Comparison of ENCODE assay signal across 9 mouse cellular contexts in the genomic region with DNA sequence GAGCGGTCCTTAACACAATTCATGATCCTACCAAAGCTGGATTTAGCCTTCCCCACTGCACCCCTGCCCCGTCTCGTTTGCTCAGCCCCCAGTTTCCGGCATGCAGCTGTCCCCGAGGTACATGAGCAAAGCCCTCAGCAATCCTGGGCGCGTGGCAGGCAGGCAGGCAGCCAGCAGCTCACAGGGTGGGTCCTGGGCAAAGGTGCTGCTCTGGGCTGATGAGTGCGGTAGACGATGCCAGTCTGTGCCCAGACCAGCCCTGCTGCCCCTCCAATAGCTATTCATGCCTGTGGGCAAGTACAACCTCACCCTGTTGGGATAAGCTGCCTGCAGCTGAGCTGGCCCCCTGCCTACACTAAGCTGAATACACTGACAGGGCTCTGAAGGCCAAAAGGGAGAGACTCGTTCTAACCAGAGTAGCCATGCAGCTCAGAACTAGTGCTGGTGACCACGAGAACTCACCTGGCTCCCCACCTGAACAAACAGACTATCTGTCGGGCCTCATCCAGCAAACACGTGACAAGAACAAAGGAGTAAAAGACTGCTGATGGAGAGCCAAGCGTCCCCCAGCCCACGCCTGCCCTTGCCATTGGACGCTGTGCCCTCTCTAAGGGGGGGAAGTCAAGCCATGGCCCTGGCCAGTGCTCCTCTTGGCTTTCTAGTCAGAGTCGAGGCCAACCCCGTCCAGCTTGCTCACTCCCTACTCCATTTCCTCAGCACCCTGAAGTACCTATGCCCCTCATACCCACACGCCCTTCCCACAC. TPM values are rescaled to one million over a fixed set of nuclear protein-coding genes. Genes with fewer than 3 reads are reported as not detected.
DNase-seq lines count a peak whose midpoint lies in the region; ATAC-seq and TF ChIP-seq lines count a peak whose summit lies in the region.
"Had no signal": no experiment of that assay in that cellular context is flagged by ENCODE, and none has a peak within 500 bp of the region (broad histone marks: within the 10 kb centered on the region; RNA-seq: fewer than 3 reads in every experiment).

No protein-coding gene starts in this region.

- peaks cover 39% of the 10 kb centered on the region for H3K4me1 ChIP-seq in hindbrain, embryonic 10.5 days (replicated peaks)
- no peaks in the 10 kb centered on the region for H3K4me1 ChIP-seq in hindbrain, embryonic 16.5 days (ENCODE audit: control insufficient read depth, insufficient read depth, low read depth, low read length)

- H3K36me3 ChIP-seq in hindbrain, embryonic 10.5 days, result peaks cover 95% of the 10 kb centered on the region
- H3K36me3 ChIP-seq in hindbrain, embryonic 16.5 days (ENCODE audit: control insufficient read depth, insufficient read depth, low read length), result 0 out of 2 replicates have a peak, but pooled peaks cover 3% of the 10 kb centered on the region
- H3K36me3 ChIP-seq in C2C12 (ENCODE audit: control insufficient read depth, insufficient read depth), result peaks cover 47% of the 10 kb centered on the region

- no peak for DNase-seq in hindbrain, embryonic 10.5 days (ENCODE audit: low spot score)
- peak; percentile 67 for DNase-seq in gastrocnemius, adult 18-20 months (ENCODE audit: low spot score)
- peak; percentile 62 for DNase-seq in kidney, postnatal 14 days
- DNase-seq in retina, postnatal 1 day, result no peak
- DNase-seq in ovary, postnatal 10 days (ENCODE audit: low spot score), result no peak
- no peak for DNase-seq in spleen, adult 18-20 months

- H3K4me3 ChIP-seq in hindbrain, embryonic 10.5 days, result no peak overlapping the region
- H3K4me3 ChIP-seq in hindbrain, embryonic 16.5 days (ENCODE audit: low read length), result no peak overlapping the region
- H3K4me3 ChIP-seq in C2C12 (ENCODE audit: insufficient read depth, poor library complexity, severe bottlenecking), result no peak overlapping the region

- no peak overlapping the region for H3K9ac ChIP-seq in hindbrain, embryonic 16.5 days (ENCODE audit: low read depth, low read length)
- H3K9ac ChIP-seq: liver, embryonic 14.5 days had no signal

- WGBS in hindbrain, embryonic 10.5 days, result 90% methylated on average over 19 of the region's 19 CpGs
- WGBS in hindbrain, embryonic 16.5 days, result 83% methylated on average over 19 of the region's 19 CpGs

- H3K79me2 ChIP-seq in C2C12 (ENCODE audit: control insufficient read depth, insufficient read depth), result peaks cover 82% of the 10 kb centered on the region

- H3K27me3 ChIP-seq in hindbrain, embryonic 10.5 days (ENCODE audit: insufficient read depth, poor library complexity, severe bottlenecking), result no peaks in the 10 kb centered on the region
- H3K27me3 ChIP-seq in hindbrain, embryonic 16.5 days (replicated peaks; ENCODE audit: control insufficient read depth, insufficient read depth, low read length), result no peaks in the 10 kb centered on the region
- no peaks in the 10 kb centered on the region for H3K27me3 ChIP-seq in C2C12 (ENCODE audit: control insufficient read depth, insufficient read depth, insufficient read length)

- peak overlapping the region; percentile 12 for H3ac ChIP-seq in C2C12 (ENCODE audit: control insufficient read depth, insufficient read length, low read depth)

- no peaks in the 10 kb centered on the region for H3K9me3 ChIP-seq in hindbrain, embryonic 10.5 days
- H3K9me3 ChIP-seq in hindbrain, embryonic 16.5 days (ENCODE audit: control insufficient read depth, low read length), result no peaks in the 10 kb centered on the region

- no peak overlapping the region for H3K4me2 ChIP-seq in hindbrain, embryonic 16.5 days (ENCODE audit: low read length)

- peaks cover 61% of the 10 kb centered on the region for H3K79me3 ChIP-seq in C2C12 (ENCODE audit: low read depth)

- TF ChIP-seq CTCF in C2C12 (IDR thresholded peaks at IDR 0.05; ENCODE audit: control insufficient read depth, insufficient read depth, insufficient read length), result no peak

- H3K27ac ChIP-seq in hindbrain, embryonic 10.5 days, result 0 out of 2 replicates have a peak overlapping the region, but pooled peaks have one; percentile 3
- no peak overlapping the region; the same call in 1 of the 2 replicates for H3K27ac ChIP-seq in hindbrain, embryonic 16.5 days (ENCODE audit: low read depth, low read length)
- H3K27ac ChIP-seq: liver, embryonic 14.5 days had no signal

- ATAC-seq in hindbrain, embryonic 16.5 days, result no peak

TF ChIP-seq in C2C12, 6 proteins besides CTCF, POLR2A, EP300 and RAD21:
- TF ChIP-seq MYOG (IDR thresholded peaks at IDR 0.05; ENCODE audit: control insufficient read depth, extremely low read depth, insufficient read length), result no peak
- peak; percentile 90 for TF ChIP-seq MYOD1 (IDR thresholded peaks at IDR 0.05; ENCODE audit: control insufficient read depth, insufficient read length, low read depth)

RNA-seq across cellular contexts. Expression of gene Tjap1, which starts 12.9 kb away (rescaled TPM):
- polyA plus RNA-seq in hindbrain, embryonic 10.5 days (2016; fragmentation: Nextera tagmentation; extraction: Ambion mirVana), result 60.1 and 67.3 TPM in 2 replicates
- polyA plus RNA-seq in hindbrain, embryonic 16.5 days (2015; fragmentation: Nextera tagmentation; extraction: Ambion mirVana), result 26.7 and 32.1 TPM in 2 replicates
- 79.3 TPM for polyA plus RNA-seq in C2C12 (2012; fragmentation: generic; extraction: Trizol)
- 10 to 100 TPM; 32.1 to 48.1 TPM for total RNA-seq in gastrocnemius, adult 18-20 months (2021)

RNA-seq across cellular contexts. Expression of gene Lrrc73, which starts 16.6 kb away (rescaled TPM):
- 2.0 and 3.8 TPM in 2 replicates for polyA plus RNA-seq in hindbrain, embryonic 10.5 days (2016; fragmentation: Nextera tagmentation; extraction: Ambion mirVana)
- polyA plus RNA-seq in hindbrain, embryonic 16.5 days (2015; fragmentation: Nextera tagmentation; extraction: Ambion mirVana), result 19.1 and 23.8 TPM in 2 replicates
- 5.3 TPM for polyA plus RNA-seq in C2C12 (2012; fragmentation: generic; extraction: Trizol)
- under 1 TPM; 0.14 to 0.21 TPM for total RNA-seq in gastrocnemius, adult 18-20 months (2021)

RNA-seq across cellular contexts. Expression of gene Yipf3, which starts 22.1 kb away (rescaled TPM):
- polyA plus RNA-seq in hindbrain, embryonic 10.5 days (2016; fragmentation: Nextera tagmentation; extraction: Ambion mirVana), result 73.1 and 85.0 TPM in 2 replicates
- polyA plus RNA-seq in hindbrain, embryonic 16.5 days (2015; fragmentation: Nextera tagmentation; extraction: Ambion mirVana), result 101 and 105 TPM in 2 replicates
- polyA plus RNA-seq in C2C12 (2012; fragmentation: generic; extraction: Trizol), result 78.3 TPM
- total RNA-seq in gastrocnemius, adult 18-20 months (2021), result 10 to 100 TPM; 46.7 to 60.1 TPM

RNA-seq across cellular contexts. Expression of gene Polr1c, which starts 22.1 kb away (rescaled TPM):
- 107 and 135 TPM in 2 replicates for polyA plus RNA-seq in hindbrain, embryonic 10.5 days (2016; fragmentation: Nextera tagmentation; extraction: Ambion mirVana)
- polyA plus RNA-seq in hindbrain, embryonic 16.5 days (2015; fragmentation: Nextera tagmentation; extraction: Ambion mirVana), result 72.4 and 76.6 TPM in 2 replicates
- 125 TPM for polyA plus RNA-seq in C2C12 (2012; fragmentation: generic; extraction: Trizol)
- 10 to 100 TPM; 15.0 to 15.1 TPM for total RNA-seq in gastrocnemius, adult 18-20 months (2021)

RNA-seq across cellular contexts. Expression of gene Dlk2, which starts 27.3 kb away (rescaled TPM):
- polyA plus RNA-seq in hindbrain, embryonic 10.5 days (2016; fragmentation: Nextera tagmentation; extraction: Ambion mirVana), result 1.4 and 1.5 TPM in 2 replicates
- polyA plus RNA-seq in hindbrain, embryonic 16.5 days (2015; fragmentation: Nextera tagmentation; extraction: Ambion mirVana), result 25.3 and 26.8 TPM in 2 replicates
- 14.7 TPM for polyA plus RNA-seq in C2C12 (2012; fragmentation: generic; extraction: Trizol)
- total RNA-seq in gastrocnemius, adult 18-20 months (2021), result not detected

Comparison
In these comparisons a context has a peak if more than half of its experiments do, and no peak if none do; other contexts are left out.
1. DNase-seq: peak in gastrocnemius, adult 18-20 months (single experiment) and kidney, postnatal 14 days (single experiment); none in hindbrain, embryonic 10.5 days (single experiment), retina, postnatal 1 day (single experiment), ovary, postnatal 10 days (single experiment) and spleen, adult 18-20 months (0 of 2).